Mouse (Mus musculus) thymus, adult 2 months (tissue): ENCODE data around the gene Fam19a5.

Experiments used
- CTCF ChIP-seq: fragments of 200-500 bp; IDR thresholded peaks from 2 replicates; pipeline ENCODE4 v1.5.1; 2012; ENCODE audit warnings: mild to moderate bottlenecking, control low read depth, low read length, moderate library complexity, borderline replicate concordance; ENCODE audit not compliant: control insufficient read depth, poor library complexity, insufficient read depth; ENCODE audit errors: extremely low read depth
- POLR2A ChIP-seq: fragments of 200-500 bp; IDR thresholded peaks from 2 replicates; pipeline ENCODE4 v1.6.1; 2012; ENCODE audit warnings: mild to moderate bottlenecking, low read length, control low read depth, moderate library complexity; ENCODE audit not compliant: control insufficient read depth, poor library complexity, insufficient read depth; ENCODE audit errors: extremely low read depth

GRCm38 (mm10) chr15:87715037-87715676 lies 171.1 kb downstream of the Fam19a5 start:
- TF ChIP-seq CTCF (no peak), POLR2A (no peak)
